Mouse (Mus musculus): Measurements from ENCODE around the gene Phkg1. TPM values are rescaled to one million over a fixed set of nuclear protein-coding genes. Genes with fewer than 3 reads are reported as not detected.
A peak's percentile ranks its signal among the peaks of the same experiment; 100 is the strongest.

Phkg1 gene
- polyA plus RNA-seq, 1 experiment from 2014 or later, result 0.95 TPM

DNA sequence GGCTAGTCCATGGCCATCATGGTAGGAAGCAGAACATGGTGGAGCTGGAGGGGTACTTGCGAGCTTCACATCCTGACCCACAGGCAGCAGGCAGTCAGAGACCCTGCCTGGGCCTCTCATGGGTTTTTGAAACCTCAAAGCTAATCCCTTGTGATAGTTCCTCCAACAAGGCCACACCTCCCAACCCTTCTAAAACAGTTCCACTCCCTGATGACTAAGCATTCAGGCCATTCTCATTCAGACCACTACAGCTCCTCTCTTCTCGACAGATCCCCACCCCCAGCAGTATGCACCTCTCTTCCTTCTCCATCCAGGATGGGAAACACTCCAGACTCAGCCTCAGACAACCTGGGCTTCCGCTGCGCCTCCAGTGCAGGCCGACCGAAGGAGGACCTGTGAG is 36.0 kb downstream of the Phkg1 start:
- ATAC-seq, result no peak

GRCm38 (mm10) chr5:129856414-129856813 is 41.9 kb downstream of the Phkg1 start:
- no peak for ATAC-seq
- Histone ChIP-seq H3K9me3 (replicated peaks; ENCODE audit: control insufficient read depth, low read length, poor library complexity, severe bottlenecking) (no peaks in the 10 kb centered on the region), H3K36me3 (ENCODE audit: control insufficient read depth, insufficient read depth, low read length) (peaks cover 31% of the 10 kb centered on the region), H3K4me2 (ENCODE audit: low read length) (no peak overlapping the region), H3K27me3 (ENCODE audit: control insufficient read depth, insufficient read depth, low read depth, low read length) (no peaks in the 10 kb centered on the region), H3K27ac (ENCODE audit: low read length) (no peak overlapping the region), H3K4me1 (ENCODE audit: control insufficient read depth, insufficient read depth, low read length) (no peaks in the 10 kb centered on the region), H3K9ac (ENCODE audit: low read depth, low read length) (no peak overlapping the region), H3K4me3 (ENCODE audit: low read depth, low read length) (no peak overlapping the region)
- WGBS, result 88% methylated on average over 5 of the region's 5 CpGs

More for the DNA sequence above, 36.0 kb downstream of the Phkg1 start:
- Histone ChIP-seq H3K9me3 (replicated peaks; ENCODE audit: control insufficient read depth, low read length, poor library complexity, severe bottlenecking) (no peaks in the 10 kb centered on the region), H3K27ac (ENCODE audit: low read length) (no peak overlapping the region), H3K4me3 (ENCODE audit: low read depth, low read length) (no peak overlapping the region), H3K36me3 (ENCODE audit: control insufficient read depth, insufficient read depth, low read length) (peaks cover 27% of the 10 kb centered on the region), H3K27me3 (ENCODE audit: control insufficient read depth, insufficient read depth, low read depth, low read length) (no peaks in the 10 kb centered on the region), H3K4me1 (ENCODE audit: control insufficient read depth, insufficient read depth, low read length) (no peaks in the 10 kb centered on the region), H3K9ac (ENCODE audit: low read depth, low read length) (no peak overlapping the region), H3K4me2 (ENCODE audit: low read length) (no peak overlapping the region)
- 97% methylated on average over 6 of the region's 6 CpGs for WGBS

DNA sequence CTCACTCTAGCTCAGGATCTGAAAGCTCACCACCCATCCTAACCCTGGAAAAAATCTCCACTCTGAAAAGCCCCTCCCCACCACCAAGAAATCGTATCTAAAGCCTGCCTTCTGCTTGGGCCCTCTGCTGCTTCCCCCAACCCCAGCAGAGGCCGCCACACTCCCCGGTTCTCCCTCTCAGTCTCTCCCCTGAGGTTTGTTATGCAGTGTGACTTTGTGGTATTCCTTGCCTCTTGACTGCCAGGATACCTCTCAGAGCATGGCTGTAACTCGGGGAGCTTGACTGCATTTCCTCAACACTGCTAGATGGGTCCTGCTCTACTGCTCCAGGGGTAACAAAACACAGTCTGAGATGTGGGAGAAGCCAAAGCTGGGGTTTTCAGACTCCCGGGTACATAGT is 43.2 kb downstream of the Phkg1 start:
- no peak for ATAC-seq
- Histone ChIP-seq H3K4me2 (ENCODE audit: low read length) (no peak overlapping the region), H3K4me1 (ENCODE audit: control insufficient read depth, insufficient read depth, low read length) (no peaks in the 10 kb centered on the region), H3K4me3 (ENCODE audit: low read depth, low read length) (no peak overlapping the region), H3K36me3 (ENCODE audit: control insufficient read depth, insufficient read depth, low read length) (peaks cover 26% of the 10 kb centered on the region), H3K9me3 (replicated peaks; ENCODE audit: control insufficient read depth, low read length, poor library complexity, severe bottlenecking) (no peaks in the 10 kb centered on the region), H3K27ac (ENCODE audit: low read length) (no peak overlapping the region), H3K27me3 (ENCODE audit: control insufficient read depth, insufficient read depth, low read depth, low read length) (no peaks in the 10 kb centered on the region), H3K9ac (ENCODE audit: low read depth, low read length) (no peak overlapping the region)
- 48% methylated on average over 5 of the region's 5 CpGs for WGBS

- peak overlapping the region; percentile 54 for H3K4me2 ChIP-seq (ENCODE audit: low read length)
- H3K27ac ChIP-seq (ENCODE audit: low read length), result no peak overlapping the region
- no peaks in the 10 kb centered on the region for H3K27me3 ChIP-seq (ENCODE audit: control insufficient read depth, insufficient read depth, low read depth, low read length)
- peaks cover 13% of the 10 kb centered on the region for H3K36me3 ChIP-seq (ENCODE audit: control insufficient read depth, insufficient read depth, low read length)
- H3K4me3 ChIP-seq (ENCODE audit: low read depth, low read length), result peak overlapping the region; percentile 58
- H3K4me1 ChIP-seq (ENCODE audit: control insufficient read depth, insufficient read depth, low read length), result peaks cover 12% of the 10 kb centered on the region
- ATAC-seq, result no peak
- WGBS, result 60% methylated on average over 8 of the region's 8 CpGs
- no peaks in the 10 kb centered on the region for H3K9me3 ChIP-seq (replicated peaks; ENCODE audit: control insufficient read depth, low read length, poor library complexity, severe bottlenecking)
- peak overlapping the region; percentile 70 for H3K9ac ChIP-seq (ENCODE audit: low read depth, low read length)
Measured at GRCm38 (mm10) chr5:129847558-129847820, 50.9 kb downstream of the Phkg1 start.

- Histone ChIP-seq H3K4me3 (ENCODE audit: low read depth, low read length) (peak within 1 kb of the TSS; percentile 58), H3K4me1 (ENCODE audit: control insufficient read depth, insufficient read depth, low read length) (peaks cover 12% of the 10 kb centered on the region), H3K4me2 (ENCODE audit: low read length) (peak within 1 kb of the TSS; percentile 54), H3K36me3 (ENCODE audit: control insufficient read depth, insufficient read depth, low read length) (peaks cover 13% of the 10 kb centered on the region), H3K9ac (ENCODE audit: low read depth, low read length) (peak within 1 kb of the TSS; percentile 70), H3K27ac (ENCODE audit: low read length) (peak within 1 kb of the TSS; percentile 72), H3K9me3 (replicated peaks; ENCODE audit: control insufficient read depth, low read length, poor library complexity, severe bottlenecking) (no peaks in the 10 kb centered on the region), H3K27me3 (ENCODE audit: control insufficient read depth, insufficient read depth, low read depth, low read length) (no peaks in the 10 kb centered on the region)
- peak; percentile 99 for ATAC-seq
- 12% methylated on average over 22 of the region's 22 CpGs for WGBS
Measured at GRCm38 (mm10) chr5:129846752-129847557, 51.4 kb downstream of the Phkg1 start, which contains the start of gene Sumf2. Gene Sumf2 (plus strand): TSS chr5:129846986.

DNA sequence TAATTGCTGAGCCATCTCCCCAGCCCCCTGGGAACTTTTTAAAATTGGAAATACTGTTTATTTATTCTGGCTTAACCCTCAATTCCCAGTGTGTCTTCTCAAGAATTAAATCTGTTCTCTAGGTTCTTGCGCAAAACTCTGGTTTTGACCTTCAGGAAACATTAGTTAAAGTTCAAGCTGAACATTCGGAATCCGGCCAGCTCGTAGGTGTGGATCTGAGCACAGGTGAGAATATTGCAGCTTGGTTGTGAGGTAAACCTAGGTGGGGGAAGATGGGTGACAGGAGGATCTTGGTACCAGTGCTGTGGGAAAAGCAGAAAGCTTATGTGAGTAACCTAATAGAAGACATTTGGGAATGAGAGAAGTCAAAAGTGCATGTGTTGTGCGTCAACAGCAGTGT is 53.5 kb downstream of the Phkg1 start:
- H3K27ac ChIP-seq (ENCODE audit: low read length), result no peak overlapping the region
- H3K4me3 ChIP-seq (ENCODE audit: low read depth, low read length), result no peak overlapping the region
- no peak overlapping the region for H3K4me2 ChIP-seq (ENCODE audit: low read length)
- peaks cover 12% of the 10 kb centered on the region for H3K4me1 ChIP-seq (ENCODE audit: control insufficient read depth, insufficient read depth, low read length)
- no peak overlapping the region for H3K9ac ChIP-seq (ENCODE audit: low read depth, low read length)
- no peak for ATAC-seq
- no peaks in the 10 kb centered on the region for H3K27me3 ChIP-seq (ENCODE audit: control insufficient read depth, insufficient read depth, low read depth, low read length)
- no peaks in the 10 kb centered on the region for H3K9me3 ChIP-seq (replicated peaks; ENCODE audit: control insufficient read depth, low read length, poor library complexity, severe bottlenecking)
- peaks cover 13% of the 10 kb centered on the region for H3K36me3 ChIP-seq (ENCODE audit: control insufficient read depth, insufficient read depth, low read length)
- 96% methylated on average over 5 of the region's 5 CpGs for WGBS

Other genes starting within 250 kb of the Phkg1 start
- gene Zfp11, start 228.4 kb downstream of the Phkg1 start, polyA plus RNA-seq (2015; fragmentation: Nextera tagmentation; extraction: Ambion mirVana), result 8.1 and 9.3 TPM in 2 replicates
- gene Sept14, start 190.0 kb downstream of the Phkg1 start, polyA plus RNA-seq (2015; fragmentation: Nextera tagmentation; extraction: Ambion mirVana), result not detected in 2 replicates
- gene Mrps17, start 183.1 kb downstream of the Phkg1 start, polyA plus RNA-seq (2015; fragmentation: Nextera tagmentation; extraction: Ambion mirVana), result 167 and 170 TPM in 2 replicates
- 87.7 and 90.4 TPM in 2 replicates for gene Nipsnap2, start 173.5 kb downstream of the Phkg1 start, polyA plus RNA-seq (2015; fragmentation: Nextera tagmentation; extraction: Ambion mirVana)
- 31.1 TPM in 2 replicates for gene Psph, start 111.1 kb downstream of the Phkg1 start, polyA plus RNA-seq (2015; fragmentation: Nextera tagmentation; extraction: Ambion mirVana)
- 31.1 and 33.6 TPM in 2 replicates for gene Sumf2, start 51.6 kb downstream of the Phkg1 start, polyA plus RNA-seq (2015; fragmentation: Nextera tagmentation; extraction: Ambion mirVana)
- 602 and 639 TPM in 2 replicates for gene Chchd2, start 11.1 kb downstream of the Phkg1 start, polyA plus RNA-seq (2015; fragmentation: Nextera tagmentation; extraction: Ambion mirVana)
- gene Zbed5, start 2.8 kb downstream of the Phkg1 start, polyA plus RNA-seq (2015; fragmentation: Nextera tagmentation; extraction: Ambion mirVana), result 20.1 and 22.5 TPM in 2 replicates
- gene Nupr1l, start 10.0 kb upstream of the Phkg1 start, polyA plus RNA-seq (2015; fragmentation: Nextera tagmentation; extraction: Ambion mirVana), result 4.2 and 6.4 TPM in 2 replicates
- gene Vkorc1l1, start 43.4 kb upstream of the Phkg1 start, polyA plus RNA-seq (2015; fragmentation: Nextera tagmentation; extraction: Ambion mirVana), result 29.1 and 30.6 TPM in 2 replicates
- 30.3 and 31.5 TPM in 2 replicates for gene Gusb, start 104.5 kb upstream of the Phkg1 start, polyA plus RNA-seq (2015; fragmentation: Nextera tagmentation; extraction: Ambion mirVana)
- gene Asl, start 130.7 kb upstream of the Phkg1 start, polyA plus RNA-seq (2015; fragmentation: Nextera tagmentation; extraction: Ambion mirVana), result 35.5 and 38.6 TPM in 2 replicates
- 85.6 and 86.8 TPM in 2 replicates for gene Crcp, start 130.7 kb upstream of the Phkg1 start, polyA plus RNA-seq (2015; fragmentation: Nextera tagmentation; extraction: Ambion mirVana)
- 52.9 and 56.8 TPM in 2 replicates for gene Tpst1, start 174.8 kb upstream of the Phkg1 start, polyA plus RNA-seq (2015; fragmentation: Nextera tagmentation; extraction: Ambion mirVana)
- 20.2 and 21.4 TPM in 2 replicates for gene Kctd7, start 246.3 kb upstream of the Phkg1 start, polyA plus RNA-seq (2015; fragmentation: Nextera tagmentation; extraction: Ambion mirVana)